Mouse (Mus musculus): ENCODE results near the gene Pip4k2b. TPM values are rescaled to one million over a fixed set of nuclear protein-coding genes. Genes with fewer than 3 reads are reported as not detected.

Gene Pip4k2b
- total RNA-seq, 2 experiments from 2014 or later = 20.2 to 21.1 TPM

DNA sequence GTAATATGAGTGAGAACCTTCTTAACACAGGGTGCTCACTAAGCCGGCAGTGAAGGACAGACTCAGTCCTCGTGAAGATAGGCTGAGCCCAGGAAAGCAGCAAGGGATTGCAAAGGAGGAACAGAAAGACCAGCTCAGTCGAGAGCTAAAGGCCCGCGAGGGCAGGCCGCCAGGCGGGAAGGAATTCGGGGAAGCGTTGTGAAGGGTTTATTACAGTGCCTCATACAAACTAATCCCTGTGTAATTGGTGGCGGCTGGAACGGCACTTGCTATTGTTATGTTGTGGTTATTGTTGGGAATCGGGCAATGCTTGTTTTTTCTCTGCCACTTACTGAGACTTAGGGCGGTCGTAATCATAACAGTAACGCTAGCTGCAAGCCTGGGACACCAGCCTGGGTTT lies 67.1 kb downstream of the Pip4k2b start:
- intact Hi-C loops (cut with DNase I) = no loop called here

DNA sequence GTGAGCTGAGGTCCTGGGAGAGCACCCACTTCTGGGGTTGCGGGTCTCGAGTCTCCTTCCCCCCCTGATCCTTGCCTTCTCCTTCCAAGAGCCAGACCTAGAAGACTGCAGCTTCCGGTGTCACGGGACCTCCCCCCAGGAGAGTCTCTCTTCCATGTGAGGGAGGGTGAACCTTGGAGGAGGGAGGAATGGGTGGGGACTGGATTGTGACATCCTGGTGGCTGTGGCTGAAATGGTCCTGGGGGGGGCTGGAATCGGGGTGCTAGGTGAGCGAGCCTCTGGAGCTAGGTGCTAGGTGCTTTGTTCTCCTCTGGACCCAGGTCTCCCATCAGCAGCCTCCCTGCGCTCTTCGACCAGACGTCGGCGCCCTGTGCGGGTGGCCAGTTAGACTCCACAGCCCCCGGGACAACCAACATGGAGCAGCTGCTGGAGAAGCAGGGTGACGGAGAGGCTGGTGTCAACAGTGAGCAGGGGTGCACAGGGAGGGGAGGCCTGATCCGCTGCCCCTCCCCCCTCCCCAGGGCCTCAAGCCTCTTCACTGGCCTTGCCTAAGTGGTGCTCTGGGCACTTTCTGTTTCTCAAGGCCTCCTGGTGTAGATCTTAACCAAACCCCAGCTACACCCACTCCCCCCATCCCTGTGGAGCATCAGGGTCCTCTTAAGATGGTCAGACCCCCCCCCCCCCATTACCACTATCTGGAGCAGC lies 68.3 kb downstream of the Pip4k2b start:
- no peak for DNase-seq (ENCODE audit: low spot score)
- intact Hi-C loops (cut with DNase I) = no loop called here

More for the DNA sequence above, 67.1 kb downstream of the Pip4k2b start:
- no peak for DNase-seq (ENCODE audit: low spot score)

DNA sequence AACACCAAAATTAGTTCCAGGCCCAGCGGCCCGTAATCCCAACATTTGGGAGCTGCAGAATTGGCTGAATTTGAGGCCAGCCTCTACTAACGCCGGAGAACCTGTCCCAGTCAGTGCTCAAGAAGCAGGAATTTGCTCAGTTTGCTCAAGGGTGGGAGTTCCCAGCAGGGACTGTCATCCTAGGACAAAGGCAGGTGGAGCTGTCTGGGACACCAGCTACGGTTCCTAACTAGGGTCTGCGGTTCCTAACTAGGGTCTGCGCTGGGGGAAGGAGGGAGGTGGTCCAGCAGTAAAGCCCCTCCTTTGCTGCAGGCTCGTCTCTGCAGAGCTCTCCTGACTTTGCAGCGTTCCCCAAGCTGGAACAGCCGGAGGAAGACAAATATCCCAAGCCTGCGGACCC lies 71.4 kb downstream of the Pip4k2b start:
- DNase-seq (ENCODE audit: low spot score) = no peak
- intact Hi-C loops (cut with DNase I) = no loop called here

DNA sequence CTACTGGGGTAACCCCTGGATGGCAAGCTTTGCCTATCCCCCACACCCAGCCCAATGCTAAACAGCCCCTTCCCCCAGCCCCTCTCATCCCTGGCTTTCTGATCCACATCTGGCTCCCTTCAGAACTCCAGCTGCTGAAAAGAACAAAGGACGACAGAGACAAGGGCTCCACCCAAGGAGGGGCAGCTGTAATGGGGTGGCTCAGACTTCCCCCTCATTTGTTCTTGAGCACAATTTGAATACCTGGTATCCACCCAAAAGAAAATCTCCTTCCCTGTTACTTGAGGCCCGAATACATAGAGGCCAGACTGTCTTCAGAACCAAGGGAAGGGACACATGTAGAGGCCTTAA lies 73.4 kb downstream of the Pip4k2b start:
- intact Hi-C loops (cut with DNase I) = no loop called here
- DNase-seq (ENCODE audit: low spot score) = no peak

DNA sequence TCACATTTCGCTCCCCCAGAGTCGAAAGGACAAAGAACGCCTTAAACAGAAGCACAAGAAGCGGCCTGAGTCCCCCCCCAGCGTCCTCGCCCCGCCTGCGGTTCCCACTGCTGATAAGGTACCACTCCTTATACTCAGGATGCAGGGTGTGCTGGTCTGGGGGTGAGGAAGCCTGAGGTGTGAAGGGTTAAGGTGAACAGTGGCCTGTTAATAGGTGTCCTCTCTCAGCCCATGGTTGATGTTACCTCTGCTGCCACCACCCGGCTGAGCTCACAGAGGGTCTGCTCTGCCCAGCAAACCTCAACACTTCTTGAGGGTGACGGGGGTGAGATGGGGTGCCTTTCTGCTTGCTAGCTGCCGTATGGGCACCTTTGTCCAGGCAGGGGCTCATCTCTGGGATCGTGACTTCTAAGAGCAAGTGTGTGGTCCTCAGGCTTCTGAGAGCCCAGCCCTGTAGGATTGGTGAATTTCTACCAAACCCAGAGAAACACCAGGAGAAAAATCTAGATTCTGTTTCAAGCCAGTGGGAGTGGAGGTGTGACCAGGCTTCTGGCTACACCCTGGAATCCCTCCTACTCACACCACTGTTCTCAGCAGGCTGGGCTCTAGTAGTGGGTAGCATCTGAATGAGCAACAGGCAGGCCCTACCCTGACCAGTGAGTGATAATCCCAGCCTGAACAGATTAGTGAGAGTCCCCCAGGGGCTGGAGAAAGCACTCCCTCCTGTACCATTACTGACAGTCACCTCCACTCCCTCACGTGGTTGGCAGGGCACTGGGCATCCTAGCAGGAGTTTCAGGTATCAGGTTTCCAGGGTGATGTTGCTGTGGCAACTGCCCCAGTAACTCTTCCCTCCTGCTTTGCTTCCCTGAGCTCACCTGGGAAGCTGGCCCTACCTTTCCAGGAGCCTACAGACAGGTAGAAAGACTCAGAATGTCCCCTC lies 74.0 kb downstream of the Pip4k2b start:
- intact Hi-C loops (cut with DNase I) = no loop called here
- DNase-seq (ENCODE audit: low spot score) = no peak

DNA sequence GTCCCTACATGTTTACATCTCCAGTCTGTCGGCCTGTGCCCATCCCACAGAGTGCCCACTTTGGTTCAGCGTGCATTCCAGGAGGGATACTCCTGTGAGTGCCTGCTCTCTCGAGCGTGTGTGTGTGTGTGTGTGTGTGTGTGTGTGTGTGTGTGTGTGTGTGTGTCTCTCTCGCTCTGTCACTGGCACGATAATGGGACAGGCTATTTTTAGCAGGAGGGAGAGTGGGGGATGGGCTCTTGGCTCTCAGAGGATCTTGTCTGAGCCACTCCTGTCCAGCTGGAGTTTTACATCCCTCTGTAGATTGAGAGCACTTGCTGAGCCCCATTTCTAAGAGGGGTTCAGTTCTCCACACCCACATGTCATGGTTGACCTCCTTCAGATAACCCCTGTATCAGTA lies 74.7 kb downstream of the Pip4k2b start:
- intact Hi-C loops (cut with DNase I) = no loop called here
- DNase-seq (ENCODE audit: low spot score) = no peak

DNA sequence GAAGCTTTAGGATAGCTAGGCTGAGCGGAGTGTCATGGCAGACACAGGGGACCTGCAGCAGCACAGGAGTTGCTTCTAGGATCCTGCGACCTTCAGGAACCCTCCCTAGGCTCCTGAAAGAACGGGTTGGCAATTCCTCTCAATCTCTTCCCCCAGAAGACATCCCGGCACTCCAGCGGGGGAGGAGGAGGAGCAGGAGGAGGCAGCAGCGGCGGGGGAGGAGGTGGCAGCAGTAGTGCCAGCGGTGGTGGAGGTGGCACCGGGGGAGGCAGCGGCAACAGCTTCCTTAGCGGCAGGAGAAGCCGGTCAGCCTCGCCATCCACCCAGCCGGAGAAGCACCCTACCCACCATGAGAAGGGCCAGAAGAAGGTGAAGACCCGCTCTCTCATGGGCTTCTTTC lies 75.2 kb downstream of the Pip4k2b start:
- DNase-seq (ENCODE audit: low spot score) = no peak
- intact Hi-C loops (cut with DNase I) = no loop called here

DNA sequence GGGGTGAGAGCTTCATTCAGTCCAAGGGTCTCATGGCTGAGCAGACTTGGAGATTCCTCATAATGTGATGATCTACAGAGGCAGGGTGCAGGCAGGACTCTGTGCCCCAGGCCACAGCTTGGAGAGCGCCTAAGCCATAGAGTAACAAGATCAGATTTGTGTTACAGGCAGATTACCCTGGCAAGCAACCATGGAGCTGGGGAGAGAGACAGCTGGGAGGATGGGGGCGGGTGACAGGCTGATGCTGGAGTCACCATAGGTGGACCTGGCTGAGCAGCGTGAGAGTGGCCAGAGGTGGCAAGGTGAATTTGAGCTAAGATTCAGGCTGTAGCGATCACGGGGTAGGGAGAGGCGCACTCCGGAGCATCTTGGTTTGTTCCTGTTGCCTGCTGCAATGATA lies 76.3 kb downstream of the Pip4k2b start:
- intact Hi-C loops (cut with DNase I) = no loop called here
- no peak for DNase-seq (ENCODE audit: low spot score)

DNA sequence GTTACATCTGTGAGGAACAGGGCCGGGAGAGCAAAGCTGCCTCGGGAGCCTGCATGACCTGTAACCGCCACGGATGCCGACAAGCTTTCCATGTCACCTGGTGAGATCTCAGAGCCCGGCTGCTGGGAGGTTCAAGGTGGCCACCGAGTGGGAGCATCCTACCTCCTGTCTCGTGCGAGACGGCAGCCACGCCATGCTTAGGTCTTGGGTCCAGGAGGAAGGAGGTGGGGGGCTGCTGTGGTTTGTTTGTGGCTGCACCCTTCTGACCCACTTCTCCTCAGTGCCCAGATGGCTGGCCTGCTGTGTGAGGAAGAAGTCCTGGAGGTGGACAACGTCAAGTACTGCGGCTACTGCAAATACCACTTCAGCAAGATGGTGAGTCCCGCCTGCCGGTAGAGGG lies 77.7 kb downstream of the Pip4k2b start:
- intact Hi-C loops (cut with DNase I) = no loop called here
- DNase-seq (ENCODE audit: low spot score) = no peak

DNA sequence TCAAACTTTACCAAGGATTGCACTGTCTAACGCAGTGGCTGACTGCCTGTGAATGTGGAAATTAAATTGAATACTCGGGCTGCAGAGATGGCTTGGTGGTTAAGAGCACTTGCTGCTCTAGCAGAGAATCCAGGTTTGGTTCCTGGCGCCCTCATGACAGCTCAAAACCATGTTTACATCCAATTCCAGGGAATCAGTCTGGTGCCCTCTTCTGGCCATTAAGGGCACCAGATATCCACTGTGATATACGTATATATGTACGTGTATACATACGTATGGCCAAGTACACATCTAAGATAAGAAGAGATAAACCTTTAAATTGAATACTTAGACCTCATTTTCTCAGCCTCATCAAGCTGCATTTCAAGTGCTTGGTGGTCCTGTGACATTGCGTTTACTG lies 78.3 kb downstream of the Pip4k2b start:
- intact Hi-C loops (cut with DNase I) = no loop called here
- DNase-seq (ENCODE audit: low spot score) = no peak

DNA sequence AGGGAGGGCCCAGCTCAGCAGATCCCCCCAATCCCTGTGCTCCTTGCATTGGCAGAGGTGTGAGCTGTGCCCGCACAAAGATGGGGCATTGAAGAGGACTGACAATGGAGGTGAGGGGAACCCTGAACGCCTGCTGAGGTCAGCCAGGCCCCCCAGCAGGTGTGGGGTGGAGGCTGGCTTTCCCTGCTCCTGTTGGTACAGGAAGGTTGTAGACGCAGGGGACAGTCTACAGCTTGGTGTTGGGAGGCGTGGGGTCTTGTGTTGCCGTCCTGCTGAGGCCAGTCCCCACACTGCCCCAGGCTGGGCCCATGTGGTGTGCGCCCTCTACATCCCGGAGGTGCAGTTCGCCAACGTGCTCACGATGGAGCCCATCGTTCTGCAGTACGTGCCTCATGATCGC lies 79.1 kb downstream of the Pip4k2b start:
- intact Hi-C loops (cut with DNase I) = loop anchor here (2.0 kb wide), 1 partner anchor 19 kb away; the partner anchor contains the start of gene Cisd3
- DNase-seq (ENCODE audit: low spot score) = no peak

Small RNA genes lying within 50 kb of the gene (microRNA-seq; reads per million reads assigned to microRNA genes)
- gene Mir6927 (not detected), gene Mir8102 (not detected)

Other genes with a start within 250 kb of the Pip4k2b start
- gene 4933428G20Rik, start 244.4 kb downstream of the Pip4k2b start, total RNA-seq (2021) = not detected
- under 1 TPM; 0.20 to 0.47 TPM for gene Srcin1, start 168.5 kb downstream of the Pip4k2b start, total RNA-seq (2021)
- gene Epop, start 115.0 kb downstream of the Pip4k2b start, total RNA-seq (2021) = 1 to 10 TPM in 1 of 2 experiments, under 1 TPM in 1; 0.94 to 1.5 TPM
- 10 to 100 TPM; 59.8 to 63.3 TPM for gene Mllt6, start 81.3 kb downstream of the Pip4k2b start, total RNA-seq (2021)
- 100 to 1,000 TPM; 145 to 155 TPM for gene Cisd3, start 58.9 kb downstream of the Pip4k2b start, total RNA-seq (2021)
- 1 to 10 TPM; 6.2 to 6.4 TPM for gene Pcgf2, start 44.2 kb downstream of the Pip4k2b start, total RNA-seq (2021)
- gene Psmb3, start 41.3 kb downstream of the Pip4k2b start, total RNA-seq (2021) = 100 to 1,000 TPM; 150 to 151 TPM
- gene Cwc25, start 21.9 kb upstream of the Pip4k2b start, total RNA-seq (2021) = 1 to 10 TPM; 7.0 to 7.2 TPM
- gene 1700001P01Rik, start 31.2 kb upstream of the Pip4k2b start, total RNA-seq (2021) = not detected
- gene Rpl23, start 37.7 kb upstream of the Pip4k2b start, total RNA-seq (2021) = 100 to 1,000 TPM; 454 to 515 TPM
- 10 to 100 TPM; 41.3 to 46.2 TPM for gene Lasp1, start 54.3 kb upstream of the Pip4k2b start, total RNA-seq (2021)
- gene B230217C12Rik, start 96.1 kb upstream of the Pip4k2b start, total RNA-seq (2021) = under 1 TPM; 0.83 to 0.87 TPM
- under 1 TPM in 1 of 2 experiments, not detected in 1; 0.11 TPM for gene Fbxo47, start 139.4 kb upstream of the Pip4k2b start, total RNA-seq (2021)
- gene Plxdc1, start 241.7 kb upstream of the Pip4k2b start, total RNA-seq (2021) = 1 to 10 TPM; 5.4 to 6.0 TPM